Mouse (Mus musculus) limb, embryonic 14.5 days (tissue): ENCODE measurements around the gene Avp. TPM values are rescaled to one million over a fixed set of nuclear protein-coding genes. Genes with fewer than 3 reads are reported as not detected.
"Not testable (repeated sequence)": the region's sequence is repeated elsewhere in the genome, so short reads cannot be mapped to it uniquely, and the experiment has no call there.

Experiments used
- ATAC-seq: fragments of 200-750 bp; cut with Nextera tagmentation; 2 replicates; pipeline ENCODE4 v1.8.0; 2017; ENCODE audit warnings: low read depth, moderate number of reproducible peaks, moderate TSS enrichment; ENCODE audit not compliant: low FRiP score
- DNase-seq: peaks from one replicate; pipeline ENCODE4 v3.0.0-alpha.2; 2015; ENCODE audit warnings: low spot score
- H3K27ac ChIP-seq: fragments of 300-500 bp; sonication (generic); replicated peaks from 2 replicates; pipeline ENCODE4 v1.5.1; 2014; ENCODE audit warnings: low read depth, mild to moderate bottlenecking, low read length, moderate library complexity, mixed read lengths
- H3K27me3 ChIP-seq: fragments of 300-500 bp; sonication (generic); 2 replicates; pipeline ENCODE4 v1.6.1; 2014; ENCODE audit warnings: low read length, mixed read lengths; ENCODE audit not compliant: control insufficient read depth, insufficient read depth
- H3K36me3 ChIP-seq: fragments of 300-500 bp; sonication (generic); 2 replicates; pipeline ENCODE4 v1.6.1; 2014; ENCODE audit warnings: mild to moderate bottlenecking, low read length, moderate library complexity, mixed read lengths; ENCODE audit not compliant: control insufficient read depth, insufficient read depth
- H3K4me1 ChIP-seq: fragments of 300-500 bp; sonication (generic); 2 replicates; pipeline ENCODE4 v1.6.1; 2014; ENCODE audit warnings: antibody characterized with exemption, low read length, mixed read lengths; ENCODE audit not compliant: control insufficient read depth, insufficient read depth
- H3K4me2 ChIP-seq: fragments of 300-500 bp; sonication (generic); replicated peaks from 2 replicates; pipeline ENCODE4 v1.6.1; 2014; ENCODE audit warnings: low read depth, mild to moderate bottlenecking, low read length, moderate library complexity; ENCODE audit not compliant: severe bottlenecking
- H3K4me3 ChIP-seq: fragments of 300-500 bp; sonication (generic); replicated peaks from 2 replicates; pipeline ENCODE4 v1.5.1; 2014; ENCODE audit warnings: low read length
- H3K9ac ChIP-seq: fragments of 300-500 bp; sonication (generic); 2 replicates; pipeline ENCODE4 v1.6.1; 2014; ENCODE audit warnings: mild to moderate bottlenecking, low read depth, low read length, moderate library complexity; ENCODE audit not compliant: severe bottlenecking
- H3K9me3 ChIP-seq: fragments of 300-500 bp; sonication (generic); 2 replicates; pipeline ENCODE4 v1.6.1; 2016; ENCODE audit warnings: low read length; ENCODE audit not compliant: control insufficient read depth
- POLR2A ChIP-seq: fragments of 200-500 bp; IDR thresholded peaks from 2 replicates; pipeline ENCODE4 v1.8.0; 2012; ENCODE audit warnings: inconsistent platforms, mild to moderate bottlenecking, moderate library complexity, borderline replicate concordance; ENCODE audit not compliant: insufficient read depth, insufficient read length; ENCODE audit errors: extremely low read depth
- WGBS: fragments of 180-500 bp; shearing (Covaris S2); extraction: QIAGEN DNeasy Blood & Tissue Kit; methylation state at CpG from one replicate; pipeline ENCODE4 v1.1.7; 2014; 5-methylcytosine and 5-hydroxymethylcytosine counted together
- polyA plus RNA-seq, 2 experiments: library from polyadenylated mRNA; depleted of rRNA in 1 of 2; stranded (reverse) in 1 of 2; unstranded in 1 of 2; fragments of >200 nt; fragmentation: Nextera tagmentation in 1 of 2; extraction: Ambion mirVana in 1 of 2; gene quantifications; 2 replicates each; pipeline versions ENCODE4 v1.2.1 to v1.2.3; 2012 to 2014

The Avp gene
- polyA plus RNA-seq, 2 experiments: 0.13 TPM; not detected in 1

- Histone ChIP-seq H3K27ac (no peak overlapping the region), H3K4me1 (peaks cover 6% of the 10 kb centered on the region; the same call in 1 of the 2 replicates), H3K9me3 (no peaks in the 10 kb centered on the region), H3K36me3 (no peaks in the 10 kb centered on the region), H3K9ac (no peak overlapping the region), H3K27me3 (peaks cover 77% of the 10 kb centered on the region), H3K4me3 (peak overlapping the region; percentile 37), H3K4me2 (no peak overlapping the region)
- WGBS: 7% methylated on average over 8 of the region's 8 CpGs
- no peak for TF ChIP-seq POLR2A
- ATAC-seq (no peak), DNase-seq (no peak)
Measured at GRCm38 (mm10) chr2:130579791-130580190, 2.6 kb downstream of the Avp start.

GRCm38 (mm10) chr2:130578148-130578547 lies 4.2 kb downstream of the Avp start:
- Histone ChIP-seq H3K36me3 (no peaks in the 10 kb centered on the region), H3K27me3 (peaks cover 79% of the 10 kb centered on the region), H3K4me1 (peaks cover 6% of the 10 kb centered on the region; the same call in 1 of the 2 replicates), H3K9ac (no peak overlapping the region), H3K9me3 (no peaks in the 10 kb centered on the region), H3K4me3 (no peak overlapping the region), H3K27ac (no peak overlapping the region), H3K4me2 (no peak overlapping the region)
- WGBS: 10% methylated on average over 11 of the region's 11 CpGs
- no peak for ATAC-seq
- no peak for TF ChIP-seq POLR2A
- no peak for DNase-seq

GRCm38 (mm10) chr2:130577632-130578031 lies 4.7 kb downstream of the Avp start:
- peaks cover 76% of the 10 kb centered on the region for H3K27me3 ChIP-seq
- no peak overlapping the region for H3K27ac ChIP-seq
- ATAC-seq (no peak), DNase-seq (no peak)
- TF ChIP-seq POLR2A: no peak
- no peak overlapping the region for H3K9ac ChIP-seq
- H3K36me3 ChIP-seq: no peaks in the 10 kb centered on the region
- 6% methylated on average over 12 of the region's 12 CpGs for WGBS
- 0 out of 2 replicates have a peak overlapping the region, but pooled peaks have one; percentile 1 for H3K4me3 ChIP-seq
- H3K9me3 ChIP-seq: no peaks in the 10 kb centered on the region
- H3K4me2 ChIP-seq: peak overlapping the region; percentile 19; the same call in 1 of the 2 replicates
- peaks cover 6% of the 10 kb centered on the region; the same call in 1 of the 2 replicates for H3K4me1 ChIP-seq

GRCm38 (mm10) chr2:130577021-130577420 lies 5.3 kb downstream of the Avp start:
- Histone ChIP-seq H3K9ac (peak overlapping the region; percentile 25; the same call in 1 of the 2 replicates), H3K4me3 (peak overlapping the region; percentile 33), H3K27ac (no peak overlapping the region), H3K36me3 (no peaks in the 10 kb centered on the region), H3K9me3 (no peaks in the 10 kb centered on the region), H3K4me1 (peaks cover 6% of the 10 kb centered on the region; the same call in 1 of the 2 replicates), H3K4me2 (peak overlapping the region; percentile 50), H3K27me3 (peaks cover 69% of the 10 kb centered on the region)
- no peak for DNase-seq
- no peak for TF ChIP-seq POLR2A
- no peak for ATAC-seq
- 4% methylated on average over 9 of the region's 9 CpGs for WGBS

- peak overlapping the region; percentile 25; the same call in 1 of the 2 replicates for H3K9ac ChIP-seq
- H3K4me2 ChIP-seq: peak overlapping the region; percentile 50
- DNase-seq, H3K4me1 ChIP-seq, H3K36me3 ChIP-seq, ATAC-seq, H3K9me3 ChIP-seq, H3K27ac ChIP-seq: not testable (repeated sequence)
- 2% methylated on average over 18 of the region's 32 CpGs for WGBS
- peaks cover 65% of the 10 kb centered on the region for H3K27me3 ChIP-seq
- H3K4me3 ChIP-seq: peak overlapping the region; percentile 33
Measured at GRCm38 (mm10) chr2:130576564-130576963, 5.8 kb downstream of the Avp start.
